Mouse (Mus musculus) MEL (cell line): Measurements from ENCODE around the gene Rab7. TPM values are rescaled to one million over a fixed set of nuclear protein-coding genes. Genes with fewer than 3 reads are reported as not detected.

ENCODE experiments used
- DNase-seq: peaks from one replicate; pipeline ENCODE4 v3.0.0; 2011; ENCODE audit warnings: low read depth, low spot score
- H3K27ac ChIP-seq: 2 replicates; pipeline ENCODE4 v1.5.1; 2012; ENCODE audit warnings: low read depth, mild to moderate bottlenecking, control low read depth, low read length, moderate library complexity; ENCODE audit not compliant: control insufficient read depth
- H3K27me3 ChIP-seq, 2 experiments: fragments of 150-350 bp in 1 of 2; sonication (generic) in 1 of 2; 2 replicates each; pipeline ENCODE4 v1.6.1; 2012; ENCODE audit warnings: low read length in 2 of 2, mild to moderate bottlenecking in 2 of 2, improper control_type of control experiment in 1 of 2, moderate library complexity in 1 of 2; ENCODE audit not compliant: insufficient read depth in 2 of 2, control insufficient read depth in 1 of 2
- H3K36me3 ChIP-seq, 2 experiments: 2 replicates each; pipeline ENCODE4 v1.6.1; 2012 to 2014; ENCODE audit warnings: low read length in 2 of 2, improper control_type of control experiment in 1 of 2, inconsistent platforms in 1 of 2, mild to moderate bottlenecking in 1 of 2; ENCODE audit not compliant: insufficient read depth in 2 of 2, control insufficient read depth in 1 of 2
- H3K4me1 ChIP-seq, 2 experiments: fragments of 150-350 bp in 1 of 2; sonication (generic) in 1 of 2; 2 replicates each; pipeline ENCODE4 v1.6.1; 2012; ENCODE audit warnings: low read length in 2 of 2, improper control_type of control experiment in 1 of 2, mild to moderate bottlenecking in 1 of 2; ENCODE audit not compliant: insufficient read depth in 2 of 2, control insufficient read depth in 1 of 2
- H3K4me3 ChIP-seq, 2 experiments: fragments of 150-350 bp in 1 of 2; sonication (generic) in 1 of 2; 2 replicates each; pipeline ENCODE4 v1.5.1; 2012; ENCODE audit warnings: low read depth in 2 of 2, low read length in 2 of 2, mild to moderate bottlenecking in 2 of 2, moderate library complexity in 2 of 2, control low read depth in 1 of 2, improper control_type of control experiment in 1 of 2; ENCODE audit not compliant: control insufficient read depth in 1 of 2, insufficient read depth in 1 of 2
- H3K79me2 ChIP-seq: 2 replicates; pipeline ENCODE4 v1.6.1; 2012; ENCODE audit warnings: mild to moderate bottlenecking, low read length, moderate library complexity; ENCODE audit not compliant: control insufficient read depth, poor library complexity, insufficient read depth
- H3K9ac ChIP-seq: 2 replicates; pipeline ENCODE4 v1.6.1; 2012; ENCODE audit warnings: low read depth, mild to moderate bottlenecking, control low read depth, low read length, moderate library complexity; ENCODE audit not compliant: control insufficient read depth, poor library complexity, severe bottlenecking
- H3K9me3 ChIP-seq: fragments of 150-350 bp; sonication (generic); replicated peaks from 2 replicates; pipeline ENCODE4 v1.6.1; 2012; ENCODE audit warnings: mild to moderate bottlenecking, low read length, improper control_type of control experiment, moderate library complexity; ENCODE audit not compliant: insufficient read depth
- BHLHE40 ChIP-seq: IDR thresholded peaks from 2 replicates; pipeline ENCODE4 v1.6.1; 2012; ENCODE audit warnings: low read depth, mild to moderate bottlenecking, inconsistent platforms, low read length, improper control_type of control experiment, borderline replicate concordance
- CHD2 ChIP-seq: IDR thresholded peaks from 2 replicates; pipeline ENCODE4 v1.6.1; 2011; ENCODE audit warnings: low read length, improper control_type of control experiment
- CTCF ChIP-seq, 3 experiments: IDR thresholded peaks in 2 of 3; conservative IDR thresholded peaks in 1 of 3; 2 replicates each; pipeline ENCODE4 v1.5.1; 2011 to 2012; ENCODE audit warnings: low read length in 3 of 3, low read depth in 2 of 3, mild to moderate bottlenecking in 2 of 3, improper control_type of control experiment in 1 of 3, inconsistent platforms in 1 of 3, mixed read lengths in 1 of 3, moderate library complexity in 1 of 3; ENCODE audit not compliant: control insufficient read depth in 1 of 3, insufficient read depth in 1 of 3, poor library complexity in 1 of 3, severe bottlenecking in 1 of 3
- ETS1 ChIP-seq: IDR thresholded peaks from 2 replicates; pipeline ENCODE4 v1.6.1; 2012; ENCODE audit warnings: low read depth, mild to moderate bottlenecking, inconsistent platforms, low read length, improper control_type of control experiment, moderate library complexity
- GATA1 ChIP-seq: IDR thresholded peaks from 2 replicates; pipeline ENCODE4 v1.6.1; 2011; ENCODE audit warnings: low read depth, low read length, improper control_type of control experiment
- MAZ ChIP-seq: IDR thresholded peaks from 2 replicates; pipeline ENCODE4 v1.6.1; 2012; ENCODE audit warnings: low read depth, mild to moderate bottlenecking, inconsistent platforms, low read length, improper control_type of control experiment
- MXI1 ChIP-seq: IDR thresholded peaks from 2 replicates; pipeline ENCODE4 v1.6.1; 2011; ENCODE audit warnings: mild to moderate bottlenecking, low read depth, low read length, improper control_type of control experiment
- NELFE ChIP-seq: IDR thresholded peaks from 2 replicates; pipeline ENCODE4 v1.6.1; 2011; ENCODE audit warnings: low read depth, low read length, improper control_type of control experiment
- NRF1 ChIP-seq: IDR thresholded peaks from 2 replicates; pipeline ENCODE4 v1.6.1; 2014; ENCODE audit warnings: low read depth, mild to moderate bottlenecking, inconsistent platforms, low read length, improper control_type of control experiment, moderate library complexity; ENCODE audit not compliant: poor library complexity, insufficient read depth, severe bottlenecking
- POLR2AphosphoS2 ChIP-seq: IDR thresholded peaks from 2 replicates; pipeline ENCODE4 v1.6.1; 2011; ENCODE audit warnings: low read length, improper control_type of control experiment
- POLR2AphosphoS5 ChIP-seq: IDR thresholded peaks from 2 replicates; pipeline ENCODE4 v1.6.1; 2012; ENCODE audit warnings: low read depth, borderline replicate concordance, mild to moderate bottlenecking, inconsistent platforms, low read length, moderate library complexity, mixed read lengths
- SIN3A ChIP-seq: IDR thresholded peaks from 2 replicates; pipeline ENCODE4 v1.6.1; 2012; ENCODE audit warnings: low read length, improper control_type of control experiment, inconsistent platforms
- SMC3 ChIP-seq: IDR thresholded peaks from 2 replicates; pipeline ENCODE4 v1.6.1; 2011; ENCODE audit warnings: low read depth, low read length, improper control_type of control experiment
- TAL1 ChIP-seq: IDR thresholded peaks from 2 replicates; pipeline ENCODE4 v1.6.1; 2012; ENCODE audit warnings: mild to moderate bottlenecking, inconsistent platforms, low read length, moderate library complexity, mixed read lengths
- TBP ChIP-seq: IDR thresholded peaks from 2 replicates; pipeline ENCODE4 v1.8.0; 2011; ENCODE audit warnings: low read depth, low read length, improper control_type of control experiment
- UBTF ChIP-seq: IDR thresholded peaks from 2 replicates; pipeline ENCODE4 v1.6.1; 2012; ENCODE audit warnings: low read depth, mild to moderate bottlenecking, inconsistent platforms, low read length, improper control_type of control experiment, moderate library complexity, borderline replicate concordance; ENCODE audit not compliant: insufficient read depth
- USF1 ChIP-seq: IDR thresholded peaks from 2 replicates; pipeline ENCODE4 v1.6.1; 2014; ENCODE audit warnings: low read depth, mild to moderate bottlenecking, inconsistent platforms, low read length, improper control_type of control experiment, moderate library complexity
- USF2 ChIP-seq, 2 experiments: IDR thresholded peaks; 2 replicates each; pipeline ENCODE4 v1.6.1; 2011 to 2012; ENCODE audit warnings: improper control_type of control experiment in 2 of 2, low read length in 2 of 2, borderline replicate concordance in 1 of 2, inconsistent platforms in 1 of 2, low read depth in 1 of 2, mild to moderate bottlenecking in 1 of 2; ENCODE audit not compliant: insufficient read depth in 1 of 2
- ZC3H11A ChIP-seq: IDR thresholded peaks from 2 replicates; pipeline ENCODE4 v1.6.1; 2012; ENCODE audit warnings: low read depth, mild to moderate bottlenecking, inconsistent platforms, low read length, improper control_type of control experiment
- ZMIZ1 ChIP-seq: IDR thresholded peaks from 2 replicates; pipeline ENCODE4 v1.6.1; 2012; ENCODE audit warnings: low read depth, mild to moderate bottlenecking, inconsistent platforms, low read length, improper control_type of control experiment, moderate library complexity
- polyA plus RNA-seq, 2 experiments: library from polyadenylated mRNA; stranded (reverse) in 1 of 2; unstranded in 1 of 2; fragments of >175 nt in 1 of 2; fragments of >200 nt in 1 of 2; gene quantifications; 2 replicates each; pipeline versions ENCODE4 v1.2.1 to v1.2.4; 2012; ENCODE audit warnings: low replicate concordance in 2 of 2, low read depth in 1 of 2; ENCODE audit not compliant: insufficient read length in 2 of 2, insufficient read depth in 1 of 2, missing spikeins in 1 of 2
- total RNA-seq: library from RNA; depleted of rRNA; stranded (reverse); fragments of 300-350 nt; gene quantifications from 2 replicates; pipeline ENCODE4 v1.2.3, GENCODE M21; 2012

Rab7 gene
- total and polyA plus RNA-seq, 3 experiments, result 47.6 to 362 (median 234) TPM

GRCm38 (mm10) chr6:87996606-87997005 is 48.5 kb downstream of the Rab7 start:
- Histone ChIP-seq H3K27me3 (no peaks in the 10 kb centered on the region), H3K4me3 (no peak overlapping the region), H3K27ac (no peak overlapping the region), H3K9ac (no peak overlapping the region), H3K9me3 (no peaks in the 10 kb centered on the region), H3K79me2 (no peaks in the 10 kb centered on the region), H3K36me3 (peaks cover 0 to 20% of the 10 kb centered on the region in 2 experiments; a peak in 2 of 4 replicates), H3K4me1 (peaks cover 16 to 23% of the 10 kb centered on the region in 2 experiments)
- DNase-seq, result no peak
- no peak for TF ChIP-seq MXI1
- TF ChIP-seq POLR2AphosphoS2, result 0 out of 2 replicates have a peak, but pooled peaks have one; percentile 47
- no peak for TF ChIP-seq USF2 (IDR thresholded peaks at IDR 0.05; ENCODE audit: borderline replicate concordance in 1 of 2, insufficient read depth in 1 of 2, low read depth in 1 of 2, low read length in 2 of 2)
- no peak for TF ChIP-seq ZMIZ1
- TF ChIP-seq BHLHE40, result no peak
- TF ChIP-seq SIN3A, result no peak
- no peak for TF ChIP-seq GATA1
- TF ChIP-seq TAL1, result no peak
- TF ChIP-seq, all 39 proteins: peak for 1

- H3K4me3 ChIP-seq, result no peak overlapping the region
- H3K4me1 ChIP-seq, result peaks cover 16 to 23% of the 10 kb centered on the region in 2 experiments
- no peaks in the 10 kb centered on the region for H3K9me3 ChIP-seq
- no peaks in the 10 kb centered on the region for H3K79me2 ChIP-seq
- peaks cover 0 to 20% of the 10 kb centered on the region in 2 experiments; a peak in 2 of 4 replicates for H3K36me3 ChIP-seq
- H3K27me3 ChIP-seq, result no peaks in the 10 kb centered on the region
- TF ChIP-seq SMC3 (no peak; the same call in 1 of the 2 replicates), NELFE (no peak), UBTF (no peak), USF2 (IDR thresholded peaks at IDR 0.05; ENCODE audit: borderline replicate concordance in 1 of 2, insufficient read depth in 1 of 2, low read depth in 1 of 2, low read length in 2 of 2) (no peak), TBP (no peak), BHLHE40 (no peak), ZC3H11A (no peak), USF1 (no peak), POLR2AphosphoS2 (no peak), POLR2AphosphoS5 (no peak), NRF1 (no peak), CHD2 (no peak), CTCF (IDR thresholded peaks at IDR 0.05 in 2 of 3, conservative IDR thresholded peaks at IDR 0.05 in 1 of 3; ENCODE audit: control insufficient read depth in 1 of 3, insufficient read depth in 1 of 3, low read depth in 2 of 3, low read length in 3 of 3, poor library complexity in 1 of 3, severe bottlenecking in 1 of 3) (no peak), MAZ (no peak), ETS1 (no peak), GATA1 (no peak), TAL1 (no peak)
- no peak overlapping the region for H3K9ac ChIP-seq
- no peak for DNase-seq
- H3K27ac ChIP-seq, result no peak overlapping the region
These were observed 49.6 kb downstream of the Rab7 start for GRCm38 (mm10) chr6:87995519-87995918.
